Mouse (Mus musculus): ENCODE measurements around the gene Uevld. TPM values are rescaled to one million over a fixed set of nuclear protein-coding genes. Genes with fewer than 3 reads are reported as not detected.
A peak's percentile ranks its signal among the peaks of the same experiment; 100 is the strongest.
"Not testable (repeated sequence)": the region's sequence is repeated elsewhere in the genome, so short reads cannot be mapped to it uniquely, and the experiment has no call there.

Uevld gene
- polyA plus RNA-seq, 1 experiment from 2014 or later = 15.0 TPM

GRCm38 (mm10) chr7:46998942-46999341, 40.6 kb upstream of the Uevld start:
- Histone ChIP-seq H3K4me1 (replicated peaks; ENCODE audit: control insufficient read depth, insufficient read depth, low read length) (peaks cover 27% of the 10 kb centered on the region), H3K27me3 (ENCODE audit: control insufficient read depth, insufficient read depth, low read depth, low read length) (no peaks in the 10 kb centered on the region), H3K9me3 (ENCODE audit: control insufficient read depth, low read length) (no peaks in the 10 kb centered on the region), H3K27ac (ENCODE audit: low read length) (no peak overlapping the region), H3K4me3 (ENCODE audit: low read length) (no peak overlapping the region), H3K9ac (ENCODE audit: low read length) (no peak overlapping the region), H3K36me3 (ENCODE audit: control insufficient read depth, insufficient read depth, low read length) (peaks cover 37% of the 10 kb centered on the region), H3K4me2 (ENCODE audit: low read depth, low read length) (no peak overlapping the region)
- ATAC-seq (ENCODE audit: low read depth) = no peak
- WGBS = 87% methylated on average over 2 of the region's 2 CpGs

- peaks cover 46% of the 10 kb centered on the region for H3K36me3 ChIP-seq (ENCODE audit: control insufficient read depth, insufficient read depth, low read length)
- no peak overlapping the region for H3K27ac ChIP-seq (ENCODE audit: low read length)
- H3K4me2 ChIP-seq (ENCODE audit: low read depth, low read length) = no peak overlapping the region
- WGBS = 74% methylated on average over 21 of the region's 21 CpGs
- H3K4me3 ChIP-seq (ENCODE audit: low read length) = no peak overlapping the region
- no peaks in the 10 kb centered on the region for H3K9me3 ChIP-seq (ENCODE audit: control insufficient read depth, low read length)
- ATAC-seq (ENCODE audit: low read depth) = no peak
- no peaks in the 10 kb centered on the region for H3K27me3 ChIP-seq (ENCODE audit: control insufficient read depth, insufficient read depth, low read depth, low read length)
- H3K4me1 ChIP-seq (replicated peaks; ENCODE audit: control insufficient read depth, insufficient read depth, low read length) = peaks cover 27% of the 10 kb centered on the region
- no peak overlapping the region for H3K9ac ChIP-seq (ENCODE audit: low read length)
Measured at GRCm38 (mm10) chr7:46997644-46998395, 39.5 kb upstream of the Uevld start.

DNA sequence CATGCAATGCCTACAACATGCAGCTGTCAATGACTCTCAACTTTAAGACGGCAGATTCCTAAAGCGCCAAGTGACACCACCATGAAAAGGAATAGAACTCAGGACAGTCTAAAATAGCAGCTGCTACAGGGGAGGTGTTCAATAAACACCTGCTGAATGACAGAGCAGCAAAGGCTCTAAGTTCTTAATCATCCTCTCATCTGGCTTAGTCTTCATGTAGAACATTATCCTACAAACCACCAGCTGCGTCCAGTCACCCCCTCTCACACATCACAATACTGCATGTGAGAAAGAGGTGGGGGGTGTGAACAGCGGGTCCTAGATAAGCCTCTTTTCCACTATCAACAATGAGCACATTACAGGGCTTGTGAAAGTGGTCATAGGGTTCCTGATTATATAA, 38.7 kb upstream of the Uevld start:
- Histone ChIP-seq H3K4me3 (ENCODE audit: low read length) (no peak overlapping the region), H3K27me3 (ENCODE audit: control insufficient read depth, insufficient read depth, low read depth, low read length) (no peaks in the 10 kb centered on the region), H3K4me2 (ENCODE audit: low read depth, low read length) (no peak overlapping the region), H3K9ac (ENCODE audit: low read length) (no peak overlapping the region), H3K9me3 (ENCODE audit: control insufficient read depth, low read length) (no peaks in the 10 kb centered on the region), H3K4me1 (replicated peaks; ENCODE audit: control insufficient read depth, insufficient read depth, low read length) (peaks cover 20% of the 10 kb centered on the region), H3K36me3 (ENCODE audit: control insufficient read depth, insufficient read depth, low read length) (peaks cover 49% of the 10 kb centered on the region), H3K27ac (ENCODE audit: low read length) (no peak overlapping the region)
- ATAC-seq (ENCODE audit: low read depth) = no peak
- WGBS = 86% methylated on average over 4 of the region's 4 CpGs

DNA sequence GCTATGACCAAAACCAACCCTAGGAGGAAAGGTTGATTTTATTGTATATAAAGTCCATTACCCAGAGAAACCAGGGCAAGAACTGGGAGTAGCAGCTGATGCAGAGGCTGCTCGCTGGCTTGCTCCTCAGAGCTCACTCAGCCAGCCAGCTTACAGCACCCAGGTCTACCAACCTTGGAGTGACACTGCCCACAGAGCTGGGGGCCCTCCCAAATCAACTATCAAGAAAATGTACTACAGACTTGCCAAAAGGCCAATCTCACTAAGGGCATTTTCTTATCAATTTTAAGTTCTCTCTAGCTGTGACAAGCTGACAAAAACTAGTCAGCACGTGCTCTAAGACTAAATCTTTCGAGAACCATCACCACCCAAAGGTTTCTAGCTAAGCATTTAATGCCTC, 37.2 kb upstream of the Uevld start:
- Histone ChIP-seq H3K9ac (ENCODE audit: low read length) (no peak overlapping the region), H3K4me1 (replicated peaks; ENCODE audit: control insufficient read depth, insufficient read depth, low read length) (peaks cover 9% of the 10 kb centered on the region; the same call in 1 of the 2 replicates), H3K27ac (ENCODE audit: low read length) (no peak overlapping the region), H3K27me3 (ENCODE audit: control insufficient read depth, insufficient read depth, low read depth, low read length) (no peaks in the 10 kb centered on the region), H3K36me3 (ENCODE audit: control insufficient read depth, insufficient read depth, low read length) (peaks cover 54% of the 10 kb centered on the region), H3K4me2 (ENCODE audit: low read depth, low read length) (no peak overlapping the region), H3K9me3 (ENCODE audit: control insufficient read depth, low read length) (no peaks in the 10 kb centered on the region), H3K4me3 (ENCODE audit: low read length) (no peak overlapping the region)
- 91% methylated on average over 3 of the region's 3 CpGs for WGBS
- ATAC-seq (ENCODE audit: low read depth) = no peak

DNA sequence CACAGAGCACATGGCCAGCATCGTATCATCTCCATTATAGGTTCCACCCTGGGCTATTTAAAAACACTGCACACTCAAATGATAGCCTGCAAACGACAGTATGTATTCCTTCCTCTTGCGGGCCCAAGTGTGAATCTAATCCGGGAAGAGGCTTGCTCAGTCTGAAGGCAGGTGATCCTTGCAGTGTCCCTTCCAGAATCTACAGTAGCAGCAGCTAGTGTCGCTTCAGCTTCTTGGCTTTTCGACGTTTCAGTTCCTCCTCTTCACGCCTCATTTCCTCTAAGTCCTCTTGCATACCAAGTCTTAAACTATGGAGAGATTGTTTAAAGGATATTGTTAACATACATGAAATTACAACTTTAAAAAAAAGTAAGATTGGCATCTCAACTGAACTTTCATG, 34.8 kb upstream of the Uevld start:
- ATAC-seq (ENCODE audit: low read depth) = no peak
- WGBS = 81% methylated on average over 8 of the region's 8 CpGs
- no peaks in the 10 kb centered on the region; the same call in 1 of the 2 replicates for H3K4me1 ChIP-seq (replicated peaks; ENCODE audit: control insufficient read depth, insufficient read depth, low read length)
- no peak overlapping the region for H3K9ac ChIP-seq (ENCODE audit: low read length)
- no peak overlapping the region for H3K4me2 ChIP-seq (ENCODE audit: low read depth, low read length)
- H3K4me3 ChIP-seq (ENCODE audit: low read length) = no peak overlapping the region
- H3K36me3 ChIP-seq (ENCODE audit: control insufficient read depth, insufficient read depth, low read length) = peaks cover 45% of the 10 kb centered on the region
- no peaks in the 10 kb centered on the region for H3K27me3 ChIP-seq (ENCODE audit: control insufficient read depth, insufficient read depth, low read depth, low read length)
- H3K9me3 ChIP-seq (ENCODE audit: control insufficient read depth, low read length) = no peaks in the 10 kb centered on the region
- no peak overlapping the region for H3K27ac ChIP-seq (ENCODE audit: low read length)

GRCm38 (mm10) chr7:46989387-46989786, 31.1 kb upstream of the Uevld start:
- H3K36me3 ChIP-seq (ENCODE audit: control insufficient read depth, insufficient read depth, low read length) = peaks cover 22% of the 10 kb centered on the region
- 67% methylated on average over 4 of the region's 4 CpGs for WGBS

GRCm38 (mm10) chr7:46987073-46987472, 28.7 kb upstream of the Uevld start:
- H3K27me3 ChIP-seq (ENCODE audit: control insufficient read depth, insufficient read depth, low read depth, low read length) = no peaks in the 10 kb centered on the region
- H3K4me3 ChIP-seq (ENCODE audit: low read length) = no peak overlapping the region
- 8% methylated on average over 2 of the region's 2 CpGs for WGBS
- peak overlapping the region; percentile 79 for H3K27ac ChIP-seq (ENCODE audit: low read length)
- H3K9me3 ChIP-seq (ENCODE audit: control insufficient read depth, low read length) = no peaks in the 10 kb centered on the region
- H3K4me1 ChIP-seq (replicated peaks; ENCODE audit: control insufficient read depth, insufficient read depth, low read length) = peaks cover 20% of the 10 kb centered on the region
- peak; percentile 52 for ATAC-seq (ENCODE audit: low read depth)
- peaks cover 6% of the 10 kb centered on the region; the same call in 1 of the 2 replicates for H3K36me3 ChIP-seq (ENCODE audit: control insufficient read depth, insufficient read depth, low read length)
- no peak overlapping the region for H3K9ac ChIP-seq (ENCODE audit: low read length)
- no peak overlapping the region for H3K4me2 ChIP-seq (ENCODE audit: low read depth, low read length)

More at GRCm38 (mm10) chr7:46989387-46989786, 31.1 kb upstream of the Uevld start:
- H3K9ac ChIP-seq (ENCODE audit: low read length); H3K27me3 ChIP-seq (ENCODE audit: control insufficient read depth, insufficient read depth, low read depth, low read length); H3K9me3 ChIP-seq (ENCODE audit: control insufficient read depth, low read length); H3K4me3 ChIP-seq (ENCODE audit: low read length); H3K27ac ChIP-seq (ENCODE audit: low read length); ATAC-seq (ENCODE audit: low read depth); H3K4me2 ChIP-seq (ENCODE audit: low read depth, low read length): not testable (repeated sequence)
- peaks cover 20% of the 10 kb centered on the region for H3K4me1 ChIP-seq (replicated peaks; ENCODE audit: control insufficient read depth, insufficient read depth, low read length)

DNA sequence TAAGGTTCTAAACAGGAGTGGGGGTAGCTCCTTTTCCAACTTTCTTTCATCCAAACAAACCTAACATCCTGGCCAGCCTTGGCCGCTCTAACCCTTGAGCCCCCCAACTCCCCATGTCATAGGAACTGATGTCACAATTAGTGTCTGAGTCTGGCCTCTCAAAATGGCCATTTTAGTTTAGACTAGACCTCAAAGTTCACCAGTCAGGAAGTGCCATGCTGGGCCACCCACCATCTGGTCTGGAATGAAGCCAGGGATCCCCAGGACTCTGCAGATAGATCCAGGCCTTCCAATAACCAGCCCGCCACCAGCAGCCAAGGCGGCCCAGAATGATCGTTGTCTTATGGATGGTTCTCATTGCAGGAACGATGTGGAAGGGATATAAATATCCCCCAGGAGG, 28.3 kb upstream of the Uevld start:
- WGBS = 31% methylated on average over 5 of the region's 5 CpGs
- peak overlapping the region; percentile 79 for H3K27ac ChIP-seq (ENCODE audit: low read length)
- H3K36me3 ChIP-seq (ENCODE audit: control insufficient read depth, insufficient read depth, low read length) = 0 out of 2 replicates have a peak, but pooled peaks cover 2% of the 10 kb centered on the region
- H3K27me3 ChIP-seq (ENCODE audit: control insufficient read depth, insufficient read depth, low read depth, low read length) = no peaks in the 10 kb centered on the region
- H3K4me1 ChIP-seq (replicated peaks; ENCODE audit: control insufficient read depth, insufficient read depth, low read length) = peaks cover 20% of the 10 kb centered on the region
- H3K4me2 ChIP-seq (ENCODE audit: low read depth, low read length) = no peak overlapping the region
- peak; percentile 73 for ATAC-seq (ENCODE audit: low read depth)
- H3K9ac ChIP-seq (ENCODE audit: low read length) = no peak overlapping the region
- H3K4me3 ChIP-seq (ENCODE audit: low read length) = no peak overlapping the region
- H3K9me3 ChIP-seq (ENCODE audit: control insufficient read depth, low read length) = no peaks in the 10 kb centered on the region

DNA sequence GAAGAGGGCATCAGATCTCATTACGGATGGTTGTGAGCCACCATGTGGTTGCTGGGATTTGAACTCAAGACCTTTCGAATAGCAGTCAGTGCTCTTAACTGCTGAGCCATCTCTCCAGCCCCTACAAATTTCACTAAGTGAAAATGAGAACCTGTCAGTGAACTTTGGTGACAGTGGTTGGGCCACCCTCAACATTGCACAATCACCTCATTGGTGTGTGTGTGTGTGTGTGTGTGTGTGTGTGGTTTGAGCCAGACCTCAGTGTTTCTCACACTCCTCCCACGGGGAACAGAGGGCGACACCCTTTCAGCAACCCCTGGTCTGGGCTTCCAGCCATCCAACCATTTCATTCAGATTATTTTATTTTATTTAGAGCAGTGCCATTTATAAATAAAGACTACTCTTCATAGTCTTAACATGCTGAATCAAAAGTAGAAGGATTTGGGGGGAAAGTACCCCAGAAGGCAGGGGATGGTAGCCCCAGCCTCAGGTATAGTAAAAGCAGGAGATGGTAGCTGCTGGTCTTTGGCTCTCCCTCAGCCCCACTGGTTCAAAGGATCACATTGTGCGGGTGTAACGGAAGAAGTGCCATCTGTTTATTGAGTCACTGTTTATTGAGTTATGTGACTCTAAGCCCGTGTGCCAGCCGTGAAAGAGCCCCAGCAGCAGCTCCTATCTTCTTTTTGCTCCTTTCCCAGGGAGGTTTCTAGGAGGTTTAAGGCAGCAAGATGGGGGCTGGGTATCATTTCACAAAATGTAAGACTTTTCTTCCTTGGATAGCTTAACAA, 27.6 kb upstream of the Uevld start:
- ATAC-seq (ENCODE audit: low read depth) = peak; percentile 76
- H3K27ac ChIP-seq (ENCODE audit: low read length) = peak overlapping the region; percentile 79
- WGBS = 36% methylated on average over 8 of the region's 8 CpGs

More for the DNA sequence above, 27.6 kb upstream of the Uevld start:
- Histone ChIP-seq H3K4me1 (replicated peaks; ENCODE audit: control insufficient read depth, insufficient read depth, low read length) (peaks cover 20% of the 10 kb centered on the region), H3K36me3 (ENCODE audit: control insufficient read depth, insufficient read depth, low read length) (0 out of 2 replicates have a peak, but pooled peaks cover 2% of the 10 kb centered on the region), H3K27me3 (ENCODE audit: control insufficient read depth, insufficient read depth, low read depth, low read length) (no peaks in the 10 kb centered on the region), H3K9me3 (ENCODE audit: control insufficient read depth, low read length) (no peaks in the 10 kb centered on the region), H3K9ac (ENCODE audit: low read length) (no peak overlapping the region), H3K4me2 (ENCODE audit: low read depth, low read length) (no peak overlapping the region), H3K4me3 (ENCODE audit: low read length) (no peak overlapping the region)

Data from lung, embryonic 16.5 days (tissue).